Mouse (Mus musculus) cerebellum, adult 11 months (tissue): ENCODE measurements around the gene Lamb1.

Source experiments
- DNase-seq: peaks from one replicate; pipeline ENCODE4 v3.0.0; 2022

The Lamb1 gene

GRCm38 (mm10) chr12:31318409-31318963 lies 53.5 kb downstream of the Lamb1 start:
- DNase-seq, result no peak

GRCm38 (mm10) chr12:31320817-31321216 lies 55.8 kb downstream of the Lamb1 start:
- DNase-seq, result no peak

- no peak for DNase-seq
Measured at GRCm38 (mm10) chr12:31321532-31321931, 56.5 kb downstream of the Lamb1 start.

GRCm38 (mm10) chr12:31323136-31323695 lies 58.2 kb downstream of the Lamb1 start:
- no peak for DNase-seq

- no peak for DNase-seq
Measured at GRCm38 (mm10) chr12:31327139-31327538, 62.1 kb downstream of the Lamb1 start.

- no peak for DNase-seq
Measured at GRCm38 (mm10) chr12:31333261-31333660, 68.2 kb downstream of the Lamb1 start.

- no peak for DNase-seq
Measured at GRCm38 (mm10) chr12:31350191-31350943, 85.3 kb downstream of the Lamb1 start.

GRCm38 (mm10) chr12:31350944-31351928 lies 86.2 kb downstream of the Lamb1 start, which contains the start of gene Dld:
Dld (minus strand) TSS chr12:31351453.
- peak; percentile 93 for DNase-seq

- DNase-seq, result no peak
Measured at GRCm38 (mm10) chr12:31366428-31366827, 101.4 kb downstream of the Lamb1 start.

GRCm38 (mm10) chr12:31367721-31368120 lies 102.7 kb downstream of the Lamb1 start:
- DNase-seq, result no peak

- no peak for DNase-seq
Measured at GRCm38 (mm10) chr12:31369118-31369517, 104.1 kb downstream of the Lamb1 start.

- DNase-seq, result no peak
Measured at GRCm38 (mm10) chr12:31369656-31370055, 104.6 kb downstream of the Lamb1 start.

GRCm38 (mm10) chr12:31374603-31375282 lies 109.7 kb downstream of the Lamb1 start:
- DNase-seq, result peak; percentile 41

- DNase-seq, result no peak
Measured at GRCm38 (mm10) chr12:31375283-31375615, 110.2 kb downstream of the Lamb1 start.

GRCm38 (mm10) chr12:31376326-31376950 lies 111.4 kb downstream of the Lamb1 start:
- no peak for DNase-seq

- DNase-seq, result no peak
Measured at GRCm38 (mm10) chr12:31377241-31377640, 112.2 kb downstream of the Lamb1 start.
